Mouse (Mus musculus) cortical plate, adult 2 months (tissue): ENCODE results near the gene Bloc1s4. TPM values are rescaled to one million over a fixed set of nuclear protein-coding genes. Genes with fewer than 3 reads are reported as not detected.
"Not testable (repeated sequence)": the region's sequence is repeated elsewhere in the genome, so short reads cannot be mapped to it uniquely, and the experiment has no call there.

ENCODE experiments used
- H3K27ac ChIP-seq: fragments of 200-500 bp; 2 replicates; pipeline ENCODE4 v1.5.1; 2012; ENCODE audit warnings: low read length, control low read depth, inconsistent platforms; ENCODE audit not compliant: insufficient read depth
- H3K4me1 ChIP-seq: fragments of 200-500 bp; 2 replicates; pipeline ENCODE4 v1.6.1; 2011; ENCODE audit warnings: low read length; ENCODE audit not compliant: control insufficient read depth, insufficient read depth
- H3K4me3 ChIP-seq: fragments of 200-500 bp; 2 replicates; pipeline ENCODE4 v1.5.1; 2011; ENCODE audit warnings: mild to moderate bottlenecking, low read length, control low read depth; ENCODE audit not compliant: insufficient read depth
- CTCF ChIP-seq: fragments of 200-500 bp; IDR thresholded peaks from 2 replicates; pipeline ENCODE4 v1.5.1; 2011; ENCODE audit warnings: mild to moderate bottlenecking, control low read depth, low read length; ENCODE audit not compliant: insufficient read depth; ENCODE audit errors: extremely low read depth
- POLR2A ChIP-seq: fragments of 200-500 bp; IDR thresholded peaks from 2 replicates; pipeline ENCODE4 v1.6.1; 2011; ENCODE audit warnings: mild to moderate bottlenecking, low read length, control low read depth; ENCODE audit not compliant: insufficient read depth; ENCODE audit errors: extremely low read depth
- polyA plus RNA-seq: library from polyadenylated mRNA; depleted of rRNA; stranded (reverse); fragments of >200 nt; gene quantifications from 2 replicates; pipeline ENCODE4 v1.2.3, GENCODE M21; 2012; rRNA removed

Gene Bloc1s4
- polyA plus RNA-seq: 22.2 and 22.7 TPM in 2 replicates

GRCm38 (mm10) chr5:36748536-36749061 is at the start of gene Bloc1s4:
Gene Bloc1s4 (minus strand): TSS chr5:36748650.
- peak within 1 kb of the TSS; percentile 88 for H3K4me3 ChIP-seq
- no peak for TF ChIP-seq CTCF
- TF ChIP-seq POLR2A: peak; percentile 65; the same call in 1 of the 2 replicates
- no peak within 1 kb of the TSS for H3K27ac ChIP-seq
- H3K4me1 ChIP-seq: peaks cover 3% of the 10 kb centered on the region; the same call in 1 of the 2 replicates

GRCm38 (mm10) chr5:36797291-36797690 is 48.8 kb upstream of the Bloc1s4 start:
- TF ChIP-seq CTCF (no peak), POLR2A (no peak)
- H3K4me1 ChIP-seq: no peaks in the 10 kb centered on the region
- peak overlapping the region; percentile 75; the same call in 1 of the 2 replicates for H3K4me3 ChIP-seq
- H3K27ac ChIP-seq: no peak overlapping the region

GRCm38 (mm10) chr5:36796296-36797014 is 48.0 kb upstream of the Bloc1s4 start, which contains the start of gene Mrfap1:
Gene Mrfap1 (minus strand): TSS chr5:36796772.
- H3K27ac ChIP-seq: peak within 1 kb of the TSS; percentile 98
- H3K4me3 ChIP-seq: peak within 1 kb of the TSS; percentile 75
- not testable (repeated sequence) for H3K4me1 ChIP-seq
- peak; percentile 23 for TF ChIP-seq POLR2A

- peak overlapping the region; percentile 75 for H3K4me3 ChIP-seq
- peak overlapping the region; percentile 98 for H3K27ac ChIP-seq
- H3K4me1 ChIP-seq: not testable (repeated sequence)
Measured at GRCm38 (mm10) chr5:36795647-36796295, 47.3 kb upstream of the Bloc1s4 start.

GRCm38 (mm10) chr5:36791861-36792260 is 43.4 kb upstream of the Bloc1s4 start:
- Histone ChIP-seq H3K4me1 (no peaks in the 10 kb centered on the region), H3K27ac (no peak overlapping the region), H3K4me3 (no peak overlapping the region)
- TF ChIP-seq CTCF (no peak), POLR2A (no peak)

GRCm38 (mm10) chr5:36786052-36786451 is 37.6 kb upstream of the Bloc1s4 start:
- H3K27ac ChIP-seq: no peak overlapping the region
- H3K4me3 ChIP-seq: no peak overlapping the region
- TF ChIP-seq CTCF: no peak
- TF ChIP-seq POLR2A: no peak
- H3K4me1 ChIP-seq: no peaks in the 10 kb centered on the region

GRCm38 (mm10) chr5:36779512-36779911 is 31.1 kb upstream of the Bloc1s4 start:
- no peak overlapping the region for H3K4me3 ChIP-seq
- TF ChIP-seq POLR2A: no peak
- TF ChIP-seq CTCF: no peak
- no peaks in the 10 kb centered on the region for H3K4me1 ChIP-seq
- no peak overlapping the region for H3K27ac ChIP-seq

- TF ChIP-seq CTCF (no peak), POLR2A (no peak)
- no peak overlapping the region for H3K4me3 ChIP-seq
- no peaks in the 10 kb centered on the region for H3K4me1 ChIP-seq
- H3K27ac ChIP-seq: no peak overlapping the region
Measured at GRCm38 (mm10) chr5:36778901-36779300, 30.5 kb upstream of the Bloc1s4 start.

GRCm38 (mm10) chr5:36777186-36777585 is 28.7 kb upstream of the Bloc1s4 start:
- Histone ChIP-seq H3K4me1 (no peaks in the 10 kb centered on the region), H3K4me3 (no peak overlapping the region), H3K27ac (no peak overlapping the region)
- TF ChIP-seq POLR2A (no peak), CTCF (no peak)
